ENCODE assay signal across 8 mouse cellular contexts in the genomic region with DNA sequence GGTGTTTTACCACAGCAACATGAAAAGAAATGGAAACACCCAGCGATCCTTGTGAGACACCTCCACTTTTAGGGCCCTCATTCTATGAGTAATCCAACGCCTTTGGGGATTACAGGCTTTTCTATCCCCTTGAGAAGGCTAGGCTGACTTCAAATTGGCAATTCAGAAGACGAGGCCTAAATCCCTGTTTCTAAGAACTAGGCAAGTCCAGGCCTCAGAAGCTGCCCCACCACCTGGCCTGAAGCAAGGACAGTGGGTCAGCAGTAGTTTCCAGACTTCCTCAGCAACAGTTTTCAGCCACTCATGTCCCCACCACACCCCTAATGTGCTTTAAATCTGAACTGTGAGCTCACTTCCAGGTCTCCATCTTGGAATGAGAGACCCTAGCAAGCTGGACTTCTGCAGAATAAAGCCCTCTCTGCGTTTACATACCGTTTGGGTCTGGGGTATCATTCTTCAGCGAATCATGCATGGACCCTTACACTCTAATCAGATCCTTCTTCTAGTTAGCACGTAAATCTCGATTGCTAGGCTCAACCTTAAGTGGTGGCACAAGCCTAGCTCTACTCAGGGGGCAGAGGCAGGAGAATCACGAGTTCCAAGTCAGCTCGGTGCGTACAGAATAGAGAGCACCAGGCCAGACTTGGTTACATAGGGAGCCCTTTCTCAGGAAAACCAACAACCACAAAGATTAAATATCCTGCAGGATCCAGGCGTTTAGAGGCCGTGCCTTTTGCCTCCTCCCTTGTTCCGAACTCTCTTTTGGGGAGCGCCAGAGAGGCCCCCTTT. TPM values are rescaled to one million over a fixed set of nuclear protein-coding genes. Genes with fewer than 3 reads are reported as not detected.
A peak's percentile ranks its signal among the peaks of the same experiment; 100 is the strongest.
DNase-seq lines count a peak whose midpoint lies in the region; ATAC-seq and TF ChIP-seq lines count a peak whose summit lies in the region.

No protein-coding gene starts in this region.

- 36% methylated on average over 15 of the region's 15 CpGs for WGBS in heart, embryonic 13.5 days
- 32% methylated on average over 15 of the region's 15 CpGs for WGBS in hindbrain, embryonic 14.5 days
- 30% methylated on average over 15 of the region's 15 CpGs for WGBS in midbrain, embryonic 13.5 days

- peak overlapping the region; percentile 94 for H3K4me3 ChIP-seq in heart, embryonic 13.5 days
- peak overlapping the region; percentile 31 to 92 (median 56) for H3K4me3 ChIP-seq in CH12.LX (replicated peaks in 1 of 3; ENCODE audit: low read depth in 2 of 3, low read length in 2 of 3, poor library complexity in 1 of 3)
- H3K4me3 ChIP-seq in hindbrain, embryonic 14.5 days (replicated peaks; ENCODE audit: low read length): peak overlapping the region; percentile 99
- H3K4me3 ChIP-seq in midbrain, embryonic 13.5 days (replicated peaks): peak overlapping the region; percentile 99

- H3K4me1 ChIP-seq in heart, embryonic 13.5 days: peaks cover 30% of the 10 kb centered on the region
- H3K4me1 ChIP-seq in CH12.LX (ENCODE audit: control insufficient read depth in 1 of 2, insufficient read depth in 2 of 2): peaks cover 9 to 51% of the 10 kb centered on the region in 2 experiments
- H3K4me1 ChIP-seq in hindbrain, embryonic 14.5 days (replicated peaks; ENCODE audit: control insufficient read depth, insufficient read depth, low read length): peaks cover 18% of the 10 kb centered on the region
- H3K4me1 ChIP-seq in midbrain, embryonic 13.5 days (replicated peaks): peaks cover 29% of the 10 kb centered on the region

- H3K9ac ChIP-seq in heart, embryonic 13.5 days: peak overlapping the region; percentile 98
- H3K9ac ChIP-seq in CH12.LX (ENCODE audit: insufficient read depth, low read depth): peak overlapping the region; percentile 84
- peak overlapping the region; percentile 73 for H3K9ac ChIP-seq in hindbrain, embryonic 14.5 days
- H3K9ac ChIP-seq in midbrain, embryonic 13.5 days (replicated peaks): peak overlapping the region; percentile 99

- no peak for ATAC-seq in heart, embryonic 13.5 days (ENCODE audit: extremely low read depth, insufficient number of reproducible peaks, low FRiP score, low TSS enrichment)
- peak; percentile 21; the same call in 1 of the 2 replicates for ATAC-seq in hindbrain, embryonic 14.5 days (ENCODE audit: low FRiP score)
- peak; percentile 18 for ATAC-seq in midbrain, embryonic 13.5 days

- peak overlapping the region; percentile 80 for H3K4me2 ChIP-seq in heart, embryonic 13.5 days
- H3K4me2 ChIP-seq in CH12.LX (ENCODE audit: insufficient read depth, low read depth, poor library complexity, severe bottlenecking): peak overlapping the region; percentile 66
- H3K4me2 ChIP-seq in hindbrain, embryonic 14.5 days (replicated peaks): peak overlapping the region; percentile 65
- peak overlapping the region; percentile 56 for H3K4me2 ChIP-seq in midbrain, embryonic 13.5 days (replicated peaks)

- no peaks in the 10 kb centered on the region for H3K27me3 ChIP-seq in heart, embryonic 13.5 days (replicated peaks)
- H3K27me3 ChIP-seq in CH12.LX (replicated peaks): no peaks in the 10 kb centered on the region
- H3K27me3 ChIP-seq in hindbrain, embryonic 14.5 days (ENCODE audit: control insufficient read depth, insufficient read depth, low read length): no peaks in the 10 kb centered on the region
- no peaks in the 10 kb centered on the region for H3K27me3 ChIP-seq in midbrain, embryonic 13.5 days

- peaks cover 46% of the 10 kb centered on the region for H3K79me2 ChIP-seq in CH12.LX (replicated peaks; ENCODE audit: control insufficient read depth, extremely low read depth, insufficient read depth, poor library complexity, severe bottlenecking)

- dilution Hi-C loops in CH12.LX (cut with MboI; ENCODE audit: extremely low pct_ligation_motif_present, extremely low pct_unique_long_range_greater_than_20kb, low sequenced_read_pairs): no loop called here

- no peak for TF ChIP-seq RAD21 in CH12.LX (IDR thresholded peaks at IDR 0.05; ENCODE audit: low read depth, low read length)

- DNase-seq in heart, adult 8-10 months (ENCODE audit: low spot score): no peak
- peak; percentile 33 for DNase-seq in CH12.LX (ENCODE audit: extremely low read depth)
- peak; percentile 70 for DNase-seq in cerebellum, adult 9-10 months
- DNase-seq in hindbrain, embryonic 14.5 days (ENCODE audit: low spot score): peak; percentile 52
- DNase-seq in gastrocnemius, adult 8-10 months (ENCODE audit: low spot score in 2 of 2): no peak
- DNase-seq in ovary, postnatal 14 days (ENCODE audit: low spot score): no peak

- no peak for TF ChIP-seq EP300 in CH12.LX (IDR thresholded peaks at IDR 0.05; ENCODE audit: low read length)

- H3K36me3 ChIP-seq in heart, embryonic 13.5 days: peaks cover 14% of the 10 kb centered on the region
- H3K36me3 ChIP-seq in CH12.LX (replicated peaks in 1 of 2; ENCODE audit: control insufficient read depth in 1 of 2, insufficient read depth in 1 of 2, low read length in 1 of 2): peaks cover 3 to 15% of the 10 kb centered on the region in 2 experiments
- 0 out of 2 replicates have a peak, but pooled peaks cover 4% of the 10 kb centered on the region for H3K36me3 ChIP-seq in hindbrain, embryonic 14.5 days (replicated peaks; ENCODE audit: control insufficient read depth, insufficient read depth)
- H3K36me3 ChIP-seq in midbrain, embryonic 13.5 days: no peaks in the 10 kb centered on the region

- peak overlapping the region; percentile 99 for H3K27ac ChIP-seq in heart, embryonic 13.5 days (replicated peaks)
- peak overlapping the region; percentile 65 for H3K27ac ChIP-seq in CH12.LX (ENCODE audit: insufficient read depth, low read depth)
- peak overlapping the region; percentile 95 for H3K27ac ChIP-seq in hindbrain, embryonic 14.5 days
- H3K27ac ChIP-seq in midbrain, embryonic 13.5 days: peak overlapping the region; percentile 98

- no peak for TF ChIP-seq CTCF in CH12.LX (conservative IDR thresholded peaks at IDR 0.05 in 1 of 2, IDR thresholded peaks at IDR 0.05 in 1 of 2; ENCODE audit: low read depth in 2 of 2, low read length in 2 of 2)

- TF ChIP-seq POLR2A in CH12.LX (IDR thresholded peaks at IDR 0.05; ENCODE audit: low read depth, low read length): no peak

- in situ Hi-C loops in CH12.LX (cut with MboI; ENCODE audit: low pct_ligation_motif_present, low pct_unique_long_range_greater_than_20kb, low sequenced_read_pairs): no loop called here

- H3K9me3 ChIP-seq in heart, embryonic 13.5 days: no peaks in the 10 kb centered on the region
- peaks cover 6% of the 10 kb centered on the region for H3K9me3 ChIP-seq in CH12.LX (replicated peaks; ENCODE audit: low read length)
- no peaks in the 10 kb centered on the region for H3K9me3 ChIP-seq in hindbrain, embryonic 14.5 days (ENCODE audit: control insufficient read depth, low read length)
- H3K9me3 ChIP-seq in midbrain, embryonic 13.5 days: no peaks in the 10 kb centered on the region

TF ChIP-seq in CH12.LX, 34 proteins besides CTCF, POLR2A, EP300 and RAD21:
- TF ChIP-seq MYC (IDR thresholded peaks at IDR 0.05; ENCODE audit: low read depth, low read length) (no peak), CHD1 (IDR thresholded peaks at IDR 0.05; ENCODE audit: low read depth, low read length) (no peak), UBTF (IDR thresholded peaks at IDR 0.05; ENCODE audit: low read depth, low read length) (no peak), CHD2 (IDR thresholded peaks at IDR 0.05; ENCODE audit: low read length) (0 out of 2 replicates have a peak, but pooled peaks have one; percentile 17), SIN3A (IDR thresholded peaks at IDR 0.05; ENCODE audit: low read length) (no peak)

RNA-seq across cellular contexts. Expression of gene Ube2n, which starts 1.0 kb away (rescaled TPM):
- 248 and 271 TPM in 2 replicates for polyA plus RNA-seq in heart, embryonic 13.5 days (2015; fragmentation: Nextera tagmentation; extraction: Ambion mirVana)
- total RNA-seq in heart, adult 8-10 months (2022): 100 to 1,000 TPM in 1 of 4 experiments, 10 to 100 TPM in 3; 85.8 to 102 (median 94.5) TPM
- total RNA-seq in CH12.LX (2012; rRNA removed) (71.9 and 117 TPM in 2 replicates), CH12.LX (2014; rRNA removed) (217 and 237 TPM in 2 replicates)
- polyA plus RNA-seq in CH12.LX (2012; ENCODE audit: insufficient read length, low read depth): 243 and 265 TPM in 2 replicates
- 371 and 400 TPM in 2 replicates for polyA plus RNA-seq in hindbrain, embryonic 14.5 days (2014; fragmentation: Nextera tagmentation; extraction: Ambion mirVana)
- 431 and 436 TPM in 2 replicates for polyA plus RNA-seq in midbrain, embryonic 13.5 days (2015; fragmentation: Nextera tagmentation; extraction: Ambion mirVana)
- 10 to 100 TPM; 57.2 to 77.8 (median 64.6) TPM for total RNA-seq in gastrocnemius, adult 8-10 months (2022)

RNA-seq across cellular contexts. Expression of gene Mrpl42, which starts 12.2 kb away (rescaled TPM):
- 542 and 584 TPM in 2 replicates for polyA plus RNA-seq in heart, embryonic 13.5 days (2015; fragmentation: Nextera tagmentation; extraction: Ambion mirVana)
- total RNA-seq in heart, adult 8-10 months (2022): 100 to 1,000 TPM; 415 to 495 (median 478) TPM
- total RNA-seq in CH12.LX (2012; rRNA removed) (161 and 198 TPM in 2 replicates), CH12.LX (2014; rRNA removed) (381 and 389 TPM in 2 replicates)
- polyA plus RNA-seq in CH12.LX (2012; ENCODE audit: insufficient read length, low read depth): 197 and 223 TPM in 2 replicates
- 261 and 297 TPM in 2 replicates for polyA plus RNA-seq in hindbrain, embryonic 14.5 days (2014; fragmentation: Nextera tagmentation; extraction: Ambion mirVana)
- polyA plus RNA-seq in midbrain, embryonic 13.5 days (2015; fragmentation: Nextera tagmentation; extraction: Ambion mirVana): 260 and 269 TPM in 2 replicates
- 100 to 1,000 TPM; 278 to 304 (median 295) TPM for total RNA-seq in gastrocnemius, adult 8-10 months (2022)

RNA-seq across cellular contexts. Expression of gene Nudt4, which starts 50.0 kb away (rescaled TPM):
- polyA plus RNA-seq in heart, embryonic 13.5 days (2015; fragmentation: Nextera tagmentation; extraction: Ambion mirVana): 85.2 and 107 TPM in 2 replicates
- 100 to 1,000 TPM; 276 to 382 (median 344) TPM for total RNA-seq in heart, adult 8-10 months (2022)
- total RNA-seq in CH12.LX (2012; rRNA removed) (23.7 and 33.2 TPM in 2 replicates), CH12.LX (2014; rRNA removed) (38.0 and 39.2 TPM in 2 replicates)
- polyA plus RNA-seq in CH12.LX (2012; ENCODE audit: insufficient read length, low read depth): 61.1 and 67.4 TPM in 2 replicates
- polyA plus RNA-seq in hindbrain, embryonic 14.5 days (2014; fragmentation: Nextera tagmentation; extraction: Ambion mirVana): 98.9 and 102 TPM in 2 replicates
- polyA plus RNA-seq in midbrain, embryonic 13.5 days (2015; fragmentation: Nextera tagmentation; extraction: Ambion mirVana): 65.5 and 72.5 TPM in 2 replicates
- total RNA-seq in gastrocnemius, adult 8-10 months (2022): 100 to 1,000 TPM; 270 to 418 (median 347) TPM

Comparison
In these comparisons a context has a peak if more than half of its experiments do, and no peak if none do; other contexts are left out.
1. DNase-seq: peak in CH12.LX (single experiment), cerebellum, adult 9-10 months (single experiment) and hindbrain, embryonic 14.5 days (single experiment); none in heart, adult 8-10 months (single experiment), gastrocnemius, adult 8-10 months (0 of 2) and ovary, postnatal 14 days (single experiment).
2. Peak in every context shown above with its lines, with median percentiles within 50 percentile points of each other: H3K27ac ChIP-seq, H3K4me2 ChIP-seq, H3K4me3 ChIP-seq and H3K9ac ChIP-seq.